Mouse (Mus musculus): ENCODE measurements around the gene Foxp1. TPM values are rescaled to one million over a fixed set of nuclear protein-coding genes. Genes with fewer than 3 reads are reported as not detected.

Gene Foxp1
- polyA plus RNA-seq, 1 experiment from 2014 or later: 38.0 TPM

DNA sequence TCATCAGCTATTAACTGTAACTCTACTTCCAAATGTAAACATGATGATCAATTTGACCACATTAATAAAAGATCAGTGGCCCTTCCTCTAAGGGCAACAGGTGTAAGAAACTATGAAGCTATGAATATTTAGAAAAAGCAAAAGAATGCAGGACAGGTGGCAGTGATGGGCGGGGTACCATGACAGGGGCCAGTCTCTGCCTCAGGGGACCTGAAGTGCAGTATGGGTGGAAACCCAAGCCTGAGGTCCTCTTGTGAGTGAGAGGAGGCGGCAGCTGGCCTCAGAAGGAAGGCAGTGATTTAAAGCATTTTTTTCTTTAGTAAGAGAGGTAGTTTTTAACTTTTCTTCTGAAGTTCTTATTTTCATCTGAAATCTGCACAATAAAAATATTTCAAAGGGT, 468.5 kb downstream of the Foxp1 start:
- Histone ChIP-seq H3K27ac (no peak overlapping the region), H3K27me3 (ENCODE audit: insufficient read depth, low read length) (no peaks in the 10 kb centered on the region), H3K36me3 (ENCODE audit: insufficient read depth, low read length) (no peaks in the 10 kb centered on the region), H3K9ac (ENCODE audit: low read depth, low read length) (no peak overlapping the region), H3K4me3 (replicated peaks; ENCODE audit: low read depth, low read length) (no peak overlapping the region), H3K4me2 (ENCODE audit: low read length) (no peak overlapping the region), H3K9me3 (replicated peaks; ENCODE audit: low read length) (no peaks in the 10 kb centered on the region), H3K4me1 (replicated peaks; ENCODE audit: insufficient read depth, low read length) (no peaks in the 10 kb centered on the region)
- 90% methylated on average over 2 of the region's 2 CpGs for WGBS
- TF ChIP-seq CTCF (IDR thresholded peaks at IDR 0.05; ENCODE audit: low read depth): no peak
- ATAC-seq (replicated peaks; ENCODE audit: low FRiP score, low read depth): no peak
- DNase-seq (ENCODE audit: low spot score): no peak

- H3K9me3 ChIP-seq (replicated peaks; ENCODE audit: low read length): no peaks in the 10 kb centered on the region
- H3K4me1 ChIP-seq (replicated peaks; ENCODE audit: insufficient read depth, low read length): no peaks in the 10 kb centered on the region
- no peak overlapping the region for H3K4me2 ChIP-seq (ENCODE audit: low read length)
- H3K27ac ChIP-seq: no peak overlapping the region
- no peaks in the 10 kb centered on the region for H3K36me3 ChIP-seq (ENCODE audit: insufficient read depth, low read length)
- 79% methylated on average over 7 of the region's 7 CpGs for WGBS
- no peak overlapping the region for H3K9ac ChIP-seq (ENCODE audit: low read depth, low read length)
- no peak for TF ChIP-seq CTCF (IDR thresholded peaks at IDR 0.05; ENCODE audit: low read depth)
- no peak overlapping the region for H3K4me3 ChIP-seq (replicated peaks; ENCODE audit: low read depth, low read length)
- ATAC-seq (replicated peaks; ENCODE audit: low FRiP score, low read depth): no peak
- no peak for DNase-seq (ENCODE audit: low spot score)
- H3K27me3 ChIP-seq (ENCODE audit: insufficient read depth, low read length): no peaks in the 10 kb centered on the region
Measured at GRCm38 (mm10) chr6:99053111-99053510, 469.4 kb downstream of the Foxp1 start.

GRCm38 (mm10) chr6:99051724-99052123, 470.8 kb downstream of the Foxp1 start:
- Histone ChIP-seq H3K27ac (no peak overlapping the region), H3K9ac (ENCODE audit: low read depth, low read length) (no peak overlapping the region), H3K9me3 (replicated peaks; ENCODE audit: low read length) (no peaks in the 10 kb centered on the region), H3K4me1 (replicated peaks; ENCODE audit: insufficient read depth, low read length) (no peaks in the 10 kb centered on the region), H3K27me3 (ENCODE audit: insufficient read depth, low read length) (no peaks in the 10 kb centered on the region), H3K4me2 (ENCODE audit: low read length) (no peak overlapping the region), H3K36me3 (ENCODE audit: insufficient read depth, low read length) (no peaks in the 10 kb centered on the region), H3K4me3 (replicated peaks; ENCODE audit: low read depth, low read length) (no peak overlapping the region)
- DNase-seq (ENCODE audit: low spot score) (no peak), ATAC-seq (replicated peaks; ENCODE audit: low FRiP score, low read depth) (no peak)
- no peak for TF ChIP-seq CTCF (IDR thresholded peaks at IDR 0.05; ENCODE audit: low read depth)

DNA sequence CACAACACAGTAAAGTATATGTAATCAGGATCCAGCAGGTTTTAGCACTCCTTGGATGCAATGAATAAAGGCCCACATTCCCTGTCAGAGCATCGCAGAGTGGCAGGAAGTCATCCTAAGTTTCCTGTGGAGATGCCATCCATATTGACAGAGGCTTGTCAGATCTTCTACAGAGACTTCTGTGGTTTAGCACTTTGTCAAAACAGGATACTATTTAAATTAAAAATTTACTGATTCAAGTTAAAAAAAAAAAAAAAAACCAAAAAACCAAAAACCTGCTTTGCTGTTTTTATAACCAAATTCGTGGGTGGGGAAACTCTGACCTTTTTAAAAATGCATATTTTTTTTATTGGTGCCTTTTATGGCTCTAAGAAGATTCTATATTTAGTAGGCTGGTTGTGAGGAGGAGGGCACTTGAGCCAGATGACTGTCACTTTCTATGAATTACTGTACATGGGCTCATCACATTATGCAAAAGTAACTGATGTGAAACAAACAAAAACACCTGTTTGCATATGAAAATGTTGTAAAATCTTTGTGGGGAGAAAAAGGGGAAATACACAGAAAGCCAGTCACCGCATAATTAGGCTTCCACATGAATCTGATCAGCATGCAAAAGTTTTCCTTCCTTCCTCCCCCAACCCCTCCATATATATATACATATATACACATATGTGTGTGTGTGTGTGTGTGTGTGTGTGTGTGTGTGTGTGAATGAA, 472.1 kb downstream of the Foxp1 start:
- H3K9ac ChIP-seq (ENCODE audit: low read depth, low read length): no peak overlapping the region

DNA sequence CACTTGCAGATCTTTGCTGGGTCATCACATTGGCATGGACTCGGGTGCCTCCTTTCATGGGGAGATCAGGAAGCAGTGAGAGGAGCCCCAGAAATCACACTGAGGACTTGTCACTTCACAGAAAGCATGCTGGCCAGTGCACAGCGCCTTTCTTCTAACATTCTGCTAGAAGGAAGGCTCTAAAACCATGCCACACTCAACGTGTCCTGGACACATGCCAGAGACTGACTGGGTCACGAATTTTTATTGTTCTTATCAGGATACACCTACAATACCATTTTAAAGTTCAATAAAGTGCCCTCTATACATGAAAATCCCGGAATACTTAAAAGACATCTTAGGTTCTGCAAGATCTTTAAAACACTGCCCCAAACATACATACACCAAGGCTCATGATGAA, 475.2 kb downstream of the Foxp1 start:
- no peak overlapping the region for H3K27ac ChIP-seq
- no peak for ATAC-seq (replicated peaks; ENCODE audit: low FRiP score, low read depth)
- H3K4me2 ChIP-seq (ENCODE audit: low read length): no peak overlapping the region
- no peak overlapping the region for H3K9ac ChIP-seq (ENCODE audit: low read depth, low read length)
- no peak for DNase-seq (ENCODE audit: low spot score)
- 59% methylated on average over 5 of the region's 5 CpGs for WGBS
- no peak for TF ChIP-seq CTCF (IDR thresholded peaks at IDR 0.05; ENCODE audit: low read depth)
- H3K27me3 ChIP-seq (ENCODE audit: insufficient read depth, low read length): no peaks in the 10 kb centered on the region
- H3K4me1 ChIP-seq (replicated peaks; ENCODE audit: insufficient read depth, low read length): no peaks in the 10 kb centered on the region; the same call in 1 of the 2 replicates
- no peak overlapping the region for H3K4me3 ChIP-seq (replicated peaks; ENCODE audit: low read depth, low read length)
- H3K36me3 ChIP-seq (ENCODE audit: insufficient read depth, low read length): no peaks in the 10 kb centered on the region
- no peaks in the 10 kb centered on the region for H3K9me3 ChIP-seq (replicated peaks; ENCODE audit: low read length)

More for the DNA sequence above, 472.1 kb downstream of the Foxp1 start:
- no peak for TF ChIP-seq CTCF (IDR thresholded peaks at IDR 0.05; ENCODE audit: low read depth)
- 80% methylated on average over 3 of the region's 3 CpGs for WGBS
- no peaks in the 10 kb centered on the region for H3K9me3 ChIP-seq (replicated peaks; ENCODE audit: low read length)
- H3K27me3 ChIP-seq (ENCODE audit: insufficient read depth, low read length): no peaks in the 10 kb centered on the region
- DNase-seq (ENCODE audit: low spot score): no peak
- no peak overlapping the region for H3K4me2 ChIP-seq (ENCODE audit: low read length)
- no peak overlapping the region for H3K4me3 ChIP-seq (replicated peaks; ENCODE audit: low read depth, low read length)
- H3K4me1 ChIP-seq (replicated peaks; ENCODE audit: insufficient read depth, low read length): no peaks in the 10 kb centered on the region
- no peak for ATAC-seq (replicated peaks; ENCODE audit: low FRiP score, low read depth)
- H3K27ac ChIP-seq: no peak overlapping the region
- no peaks in the 10 kb centered on the region for H3K36me3 ChIP-seq (ENCODE audit: insufficient read depth, low read length)

- 81% methylated on average over 5 of the region's 5 CpGs for WGBS
- Histone ChIP-seq H3K9ac (ENCODE audit: low read depth, low read length) (no peak overlapping the region), H3K27me3 (ENCODE audit: insufficient read depth, low read length) (no peaks in the 10 kb centered on the region), H3K4me2 (ENCODE audit: low read length) (no peak overlapping the region), H3K27ac (no peak overlapping the region), H3K36me3 (ENCODE audit: insufficient read depth, low read length) (no peaks in the 10 kb centered on the region), H3K4me1 (replicated peaks; ENCODE audit: insufficient read depth, low read length) (no peaks in the 10 kb centered on the region; the same call in 1 of the 2 replicates), H3K9me3 (replicated peaks; ENCODE audit: low read length) (no peaks in the 10 kb centered on the region), H3K4me3 (replicated peaks; ENCODE audit: low read depth, low read length) (no peak overlapping the region)
- ATAC-seq (replicated peaks; ENCODE audit: low FRiP score, low read depth) (no peak), DNase-seq (ENCODE audit: low spot score) (no peak)
- TF ChIP-seq CTCF (IDR thresholded peaks at IDR 0.05; ENCODE audit: low read depth): no peak
Measured at GRCm38 (mm10) chr6:99045845-99046788, 476.4 kb downstream of the Foxp1 start.
